Mouse (Mus musculus): ENCODE results near the gene Eva1b. TPM values are rescaled to one million over a fixed set of nuclear protein-coding genes. Genes with fewer than 3 reads are reported as not detected.
"Not testable (repeated sequence)": the region's sequence is repeated elsewhere in the genome, so short reads cannot be mapped to it uniquely, and the experiment has no call there.

The Eva1b gene
- polyA plus RNA-seq, 1 experiment from 2014 or later, result 69.4 TPM

- no peak overlapping the region for H3K4me3 ChIP-seq
- no peak for ATAC-seq (ENCODE audit: insufficient number of reproducible peaks, insufficient read depth, low FRiP score, low TSS enrichment)
- 77% methylated on average over 8 of the region's 8 CpGs for WGBS
- no peak overlapping the region for H3K27ac ChIP-seq
- peaks cover 21% of the 10 kb centered on the region for H3K4me1 ChIP-seq
- H3K9me3 ChIP-seq, result no peaks in the 10 kb centered on the region
- no peaks in the 10 kb centered on the region for H3K27me3 ChIP-seq
- H3K4me2 ChIP-seq (replicated peaks), result no peak overlapping the region
- no peaks in the 10 kb centered on the region for H3K36me3 ChIP-seq
- no peak overlapping the region for H3K9ac ChIP-seq
Observed at GRCm38 (mm10) chr4:126159455-126159854, 11.9 kb downstream of the Eva1b start.

- H3K4me3 ChIP-seq, result no peak overlapping the region
- no peak overlapping the region for H3K27ac ChIP-seq
- WGBS, result 85% methylated on average over 8 of the region's 8 CpGs
Observed at GRCm38 (mm10) chr4:126160981-126161380, 13.4 kb downstream of the Eva1b start.

GRCm38 (mm10) chr4:126161456-126161855, 13.9 kb downstream of the Eva1b start:
- no peak overlapping the region for H3K4me2 ChIP-seq (replicated peaks)
- no peaks in the 10 kb centered on the region for H3K27me3 ChIP-seq
- H3K4me3 ChIP-seq, result no peak overlapping the region
- ATAC-seq (ENCODE audit: insufficient number of reproducible peaks, insufficient read depth, low FRiP score, low TSS enrichment), result no peak
- H3K9me3 ChIP-seq, result no peaks in the 10 kb centered on the region
- H3K27ac ChIP-seq, result no peak overlapping the region
- no peak overlapping the region for H3K9ac ChIP-seq
- peaks cover 9% of the 10 kb centered on the region for H3K4me1 ChIP-seq
- H3K36me3 ChIP-seq, result peaks cover 11% of the 10 kb centered on the region
- WGBS, result 83% methylated on average over 6 of the region's 6 CpGs

More at GRCm38 (mm10) chr4:126160981-126161380, 13.4 kb downstream of the Eva1b start:
- H3K36me3 ChIP-seq, result peaks cover 6% of the 10 kb centered on the region
- no peak for ATAC-seq (ENCODE audit: insufficient number of reproducible peaks, insufficient read depth, low FRiP score, low TSS enrichment)
- peaks cover 12% of the 10 kb centered on the region for H3K4me1 ChIP-seq
- no peak overlapping the region for H3K4me2 ChIP-seq (replicated peaks)
- no peaks in the 10 kb centered on the region for H3K27me3 ChIP-seq
- H3K9ac ChIP-seq, result no peak overlapping the region
- no peaks in the 10 kb centered on the region for H3K9me3 ChIP-seq

GRCm38 (mm10) chr4:126161986-126162385, 14.4 kb downstream of the Eva1b start:
- H3K4me1 ChIP-seq, result peaks cover 9% of the 10 kb centered on the region
- ATAC-seq (ENCODE audit: insufficient number of reproducible peaks, insufficient read depth, low FRiP score, low TSS enrichment), result peak; percentile 8; the same call in 1 of the 2 replicates
- H3K4me2 ChIP-seq (replicated peaks), result peak overlapping the region; percentile 91
- 43% methylated on average over 9 of the region's 9 CpGs for WGBS
- H3K27ac ChIP-seq, result 0 out of 2 replicates have a peak overlapping the region, but pooled peaks have one; percentile 37
- H3K27me3 ChIP-seq, result no peaks in the 10 kb centered on the region
- H3K9me3 ChIP-seq, result no peaks in the 10 kb centered on the region
- peak overlapping the region; percentile 67; the same call in 1 of the 2 replicates for H3K9ac ChIP-seq
- H3K4me3 ChIP-seq, result peak overlapping the region; percentile 49
- H3K36me3 ChIP-seq, result peaks cover 16% of the 10 kb centered on the region

- peak overlapping the region; percentile 49 for H3K4me3 ChIP-seq
- no peaks in the 10 kb centered on the region for H3K27me3 ChIP-seq
- ATAC-seq (ENCODE audit: insufficient number of reproducible peaks, insufficient read depth, low FRiP score, low TSS enrichment), result peak; percentile 91
- H3K4me2 ChIP-seq (replicated peaks), result peak overlapping the region; percentile 91
- H3K9ac ChIP-seq, result peak overlapping the region; percentile 67
- WGBS, result under 1% methylated on average over 44 of the region's 44 CpGs
- no peaks in the 10 kb centered on the region for H3K9me3 ChIP-seq
- H3K4me1 ChIP-seq, result peaks cover 9% of the 10 kb centered on the region
- peaks cover 22% of the 10 kb centered on the region for H3K36me3 ChIP-seq
- peak overlapping the region; percentile 37 for H3K27ac ChIP-seq
Observed at GRCm38 (mm10) chr4:126162544-126163066, 15.1 kb downstream of the Eva1b start.

- peak within 1 kb of the TSS; percentile 67 for H3K9ac ChIP-seq
- WGBS, result 5% methylated on average over 22 of the region's 22 CpGs
- H3K4me3 ChIP-seq, result peak within 1 kb of the TSS; percentile 49
- peaks cover 9% of the 10 kb centered on the region for H3K4me1 ChIP-seq
- H3K4me2 ChIP-seq (replicated peaks), result peak within 1 kb of the TSS; percentile 91
- ATAC-seq (ENCODE audit: insufficient number of reproducible peaks, insufficient read depth, low FRiP score, low TSS enrichment), result 0 out of 2 replicates have a peak, but pooled peaks have one; percentile 24
- H3K27me3 ChIP-seq, result no peaks in the 10 kb centered on the region
- peaks cover 27% of the 10 kb centered on the region for H3K36me3 ChIP-seq
- H3K9me3 ChIP-seq, result no peaks in the 10 kb centered on the region
- H3K27ac ChIP-seq, result peak within 1 kb of the TSS; percentile 37
Observed at GRCm38 (mm10) chr4:126163067-126163659, 15.6 kb downstream of the Eva1b start, which contains the start of gene Sh3d21. Sh3d21 (minus strand) TSS chr4:126163491.

GRCm38 (mm10) chr4:126163685-126164084, 16.1 kb downstream of the Eva1b start:
- Histone ChIP-seq H3K9me3 (no peaks in the 10 kb centered on the region), H3K4me2 (replicated peaks) (peak overlapping the region; percentile 91), H3K27ac (peak overlapping the region; percentile 37; the same call in 1 of the 2 replicates), H3K36me3 (peaks cover 32% of the 10 kb centered on the region), H3K4me3 (peak overlapping the region; percentile 49; the same call in 1 of the 2 replicates), H3K4me1 (peaks cover 9% of the 10 kb centered on the region), H3K9ac (no peak overlapping the region), H3K27me3 (no peaks in the 10 kb centered on the region)
- ATAC-seq (ENCODE audit: insufficient number of reproducible peaks, insufficient read depth, low FRiP score, low TSS enrichment), result no peak
- 52% methylated on average over 4 of the region's 4 CpGs for WGBS

GRCm38 (mm10) chr4:126165092-126165491, 17.5 kb downstream of the Eva1b start:
- H3K36me3 ChIP-seq, result peaks cover 44% of the 10 kb centered on the region

GRCm38 (mm10) chr4:126166084-126166483, 18.5 kb downstream of the Eva1b start:
- H3K36me3 ChIP-seq, result peaks cover 53% of the 10 kb centered on the region
- H3K4me1 ChIP-seq, result peaks cover 9% of the 10 kb centered on the region
- WGBS, result 80% methylated on average over 3 of the region's 3 CpGs
- no peak overlapping the region for H3K27ac ChIP-seq
- no peak overlapping the region for H3K9ac ChIP-seq
- no peaks in the 10 kb centered on the region for H3K9me3 ChIP-seq
- no peak overlapping the region for H3K4me3 ChIP-seq
- no peaks in the 10 kb centered on the region for H3K27me3 ChIP-seq
- no peak for ATAC-seq (ENCODE audit: insufficient number of reproducible peaks, insufficient read depth, low FRiP score, low TSS enrichment)
- H3K4me2 ChIP-seq (replicated peaks), result no peak overlapping the region

More at GRCm38 (mm10) chr4:126165092-126165491, 17.5 kb downstream of the Eva1b start:
- H3K9ac ChIP-seq; ATAC-seq (ENCODE audit: insufficient number of reproducible peaks, insufficient read depth, low FRiP score, low TSS enrichment); H3K4me2 ChIP-seq (replicated peaks); H3K4me1 ChIP-seq; H3K27ac ChIP-seq; H3K9me3 ChIP-seq; H3K4me3 ChIP-seq; H3K27me3 ChIP-seq: not testable (repeated sequence)
- WGBS, result 71% methylated on average over 10 of the region's 10 CpGs

- ATAC-seq (ENCODE audit: insufficient number of reproducible peaks, insufficient read depth, low FRiP score, low TSS enrichment), result no peak
- Histone ChIP-seq H3K4me1 (no peaks in the 10 kb centered on the region), H3K4me3 (no peak overlapping the region), H3K9ac (no peak overlapping the region), H3K9me3 (no peaks in the 10 kb centered on the region), H3K36me3 (peaks cover 79% of the 10 kb centered on the region), H3K27me3 (no peaks in the 10 kb centered on the region), H3K4me2 (replicated peaks) (no peak overlapping the region), H3K27ac (no peak overlapping the region)
- WGBS, result 92% methylated on average over 6 of the region's 6 CpGs
Observed at GRCm38 (mm10) chr4:126168851-126169250, 21.3 kb downstream of the Eva1b start.

- not testable (repeated sequence) for H3K27ac ChIP-seq; H3K9ac ChIP-seq; H3K4me2 ChIP-seq (replicated peaks); H3K9me3 ChIP-seq; H3K4me3 ChIP-seq; ATAC-seq (ENCODE audit: insufficient number of reproducible peaks, insufficient read depth, low FRiP score, low TSS enrichment); H3K27me3 ChIP-seq; H3K4me1 ChIP-seq
- 98% methylated on average over 5 of the region's 5 CpGs for WGBS
- H3K36me3 ChIP-seq, result peaks cover 94% of the 10 kb centered on the region
Observed at GRCm38 (mm10) chr4:126170737-126171136, 23.2 kb downstream of the Eva1b start.

GRCm38 (mm10) chr4:126173800-126174199, 26.3 kb downstream of the Eva1b start:
- Histone ChIP-seq H3K27ac (no peak overlapping the region), H3K4me3 (no peak overlapping the region), H3K4me2 (replicated peaks) (no peak overlapping the region), H3K9me3 (no peaks in the 10 kb centered on the region), H3K4me1 (no peaks in the 10 kb centered on the region), H3K36me3 (peaks cover 90% of the 10 kb centered on the region), H3K9ac (no peak overlapping the region), H3K27me3 (no peaks in the 10 kb centered on the region)
- WGBS, result 94% methylated on average over 5 of the region's 5 CpGs
- ATAC-seq (ENCODE audit: insufficient number of reproducible peaks, insufficient read depth, low FRiP score, low TSS enrichment), result no peak

All from embryonic facial prominence, embryonic 12.5 days (tissue).